Mouse (Mus musculus) brain, embryonic 14.5 days (tissue): ENCODE results near the gene Ddx47.

ENCODE experiments used
- CTCF ChIP-seq: fragments of 200-500 bp; IDR thresholded peaks from 2 replicates; pipeline ENCODE4 v1.5.1; 2012; ENCODE audit warnings: inconsistent platforms, mild to moderate bottlenecking, moderate library complexity, borderline replicate concordance; ENCODE audit not compliant: insufficient read depth, insufficient read length; ENCODE audit errors: extremely low read depth
- POLR2A ChIP-seq: fragments of 200-500 bp; IDR thresholded peaks from 2 replicates; pipeline ENCODE4 v1.6.1; 2012; ENCODE audit warnings: mild to moderate bottlenecking, inconsistent platforms, borderline replicate concordance; ENCODE audit not compliant: poor library complexity, insufficient read depth, insufficient read length, severe bottlenecking; ENCODE audit errors: extremely low read depth

DNA sequence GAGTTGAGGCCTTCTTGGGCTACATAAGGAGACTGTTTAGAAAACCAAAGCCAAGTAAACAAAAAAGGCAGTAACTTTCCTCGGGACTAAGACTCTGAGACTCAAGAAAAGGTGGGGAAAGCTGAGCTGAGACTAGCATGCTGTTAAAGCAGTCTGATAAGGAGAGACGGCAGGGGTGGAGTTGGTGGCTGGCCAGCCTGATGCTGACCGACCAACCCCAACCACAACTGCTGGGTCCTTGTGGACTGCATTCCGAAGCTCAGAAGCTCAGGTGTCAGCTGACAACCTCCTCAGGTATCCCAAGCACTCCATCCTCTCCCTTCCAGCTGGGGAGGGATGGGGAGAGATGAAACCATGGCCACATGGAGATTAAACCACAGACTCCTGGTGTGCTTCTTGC is 44.5 kb downstream of the Ddx47 start:
- no peak for TF ChIP-seq CTCF
- no peak for TF ChIP-seq POLR2A
